Mouse (Mus musculus): ENCODE measurements at regions not wholly inside any gene's neighbourhood (a gene's known extent, or its start where the extent isn't known, plus 50 kb on each side); places are given as distances from the start of the nearest gene placed in this dataset.

DNA sequence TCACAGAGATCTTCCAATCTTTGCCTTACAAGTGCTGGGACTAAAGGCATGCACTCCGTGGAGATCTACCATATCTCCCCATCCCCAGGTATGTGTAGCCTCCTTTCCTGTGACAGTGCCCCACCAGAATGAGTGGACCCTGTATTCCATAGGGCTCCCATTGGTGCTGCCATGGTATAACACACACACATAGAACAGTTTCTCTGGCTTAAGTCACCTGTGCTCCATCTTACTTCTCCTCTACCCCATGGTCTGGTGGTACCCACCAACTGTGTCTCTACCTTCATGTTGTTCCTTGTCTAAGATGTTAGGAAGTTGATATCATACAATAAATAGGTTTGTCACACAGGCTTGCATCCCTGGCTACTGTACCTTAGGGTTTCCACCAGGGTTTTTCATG lies 133.1 kb downstream of the Dhx15 start:
- TF ChIP-seq CHD2 (IDR thresholded peaks at IDR 0.05; ENCODE audit: low read length) (no peak), RAD21 (IDR thresholded peaks at IDR 0.05; ENCODE audit: low read depth, low read length) (no peak), POLR2A (IDR thresholded peaks at IDR 0.05; ENCODE audit: low read depth, low read length) (no peak), CHD1 (IDR thresholded peaks at IDR 0.05; ENCODE audit: low read depth, low read length) (no peak), CTCF (conservative IDR thresholded peaks at IDR 0.05 in 1 of 2, IDR thresholded peaks at IDR 0.05 in 1 of 2; ENCODE audit: low read depth in 2 of 2, low read length in 2 of 2) (no peak)
